Comparison of ENCODE assay signal across 32 mouse cellular contexts in genomic region chr19:53397451-53398233, GRCm38 (mm10). TPM values are rescaled to one million over a fixed set of nuclear protein-coding genes. Genes with fewer than 3 reads are reported as not detected.
DNase-seq lines count a peak whose midpoint lies in the region; ATAC-seq lines count a peak whose summit lies in the region.
"Had no signal": no experiment of that assay in that cellular context is flagged by ENCODE, and none has a peak within 500 bp of the region (broad histone marks: within the 10 kb centered on the region; RNA-seq: fewer than 3 reads in every experiment).

No protein-coding gene starts in this region.

- H3K9me3 ChIP-seq in heart, embryonic 10.5 days: no peaks in the 10 kb centered on the region
- no peaks in the 10 kb centered on the region for H3K9me3 ChIP-seq in hindbrain, embryonic 14.5 days (ENCODE audit: control insufficient read depth, low read length)
- H3K9me3 ChIP-seq: forebrain, embryonic 10.5 days; forebrain, embryonic 13.5 days; G1E; hindbrain, embryonic 10.5 days; hindbrain, embryonic 13.5 days had no signal

- no peaks in the 10 kb centered on the region for H3K36me3 ChIP-seq in heart, embryonic 10.5 days
- H3K36me3 ChIP-seq in hindbrain, embryonic 14.5 days (replicated peaks; ENCODE audit: control insufficient read depth, insufficient read depth): no peaks in the 10 kb centered on the region
- H3K36me3 ChIP-seq: forebrain, embryonic 10.5 days; hindbrain, embryonic 10.5 days; hindbrain, embryonic 13.5 days had no signal

- no peak overlapping the region for H3K9ac ChIP-seq in hindbrain, embryonic 14.5 days
- H3K9ac ChIP-seq: forebrain, embryonic 13.5 days; hindbrain, embryonic 13.5 days had no signal

- H3K27ac ChIP-seq in heart, embryonic 10.5 days: no peak overlapping the region
- H3K27ac ChIP-seq in hindbrain, embryonic 14.5 days: no peak overlapping the region
- H3K27ac ChIP-seq: forebrain, embryonic 10.5 days; forebrain, embryonic 13.5 days; hindbrain, embryonic 10.5 days; hindbrain, embryonic 13.5 days; hindbrain, postnatal 0 days had no signal

- ATAC-seq in common myeloid progenitor, adult 5-6 weeks (replicated peaks; ENCODE audit: low read depth, poor library complexity, severe bottlenecking): peak; percentile 56; the same call in 1 of the 2 replicates
- ATAC-seq in megakaryocyte progenitor cell, adult 5-6 weeks (replicated peaks; ENCODE audit: poor library complexity): 0 out of 2 replicates have a peak, but pooled peaks have one; percentile 27
- ATAC-seq in hindbrain, embryonic 14.5 days (ENCODE audit: low FRiP score): no peak
- ATAC-seq: forebrain, embryonic 13.5 days; forebrain, embryonic 16.5 days; hindbrain, postnatal 0 days; inflammation-experienced regulatory T-cells, adult 6 months; intestine, embryonic 16.5 days; Patski had no signal

- no peaks in the 10 kb centered on the region for H3K27me3 ChIP-seq in heart, embryonic 10.5 days (ENCODE audit: insufficient read depth, poor library complexity, severe bottlenecking)
- no peaks in the 10 kb centered on the region for H3K27me3 ChIP-seq in hindbrain, embryonic 14.5 days (ENCODE audit: control insufficient read depth, insufficient read depth, low read length)
- H3K27me3 ChIP-seq: forebrain, embryonic 13.5 days; hindbrain, embryonic 13.5 days; Patski had no signal

- 77% methylated on average over 12 of the region's 12 CpGs for WGBS in heart, embryonic 10.5 days
- WGBS in hindbrain, embryonic 14.5 days: 84% methylated on average over 12 of the region's 12 CpGs

- no peak overlapping the region for H3K4me2 ChIP-seq in hindbrain, embryonic 14.5 days (replicated peaks)
- H3K4me2 ChIP-seq: forebrain, embryonic 13.5 days; heart, embryonic 11.5 days; hindbrain, embryonic 13.5 days had no signal

- H3K4me3 ChIP-seq in heart, embryonic 10.5 days: no peak overlapping the region
- no peak overlapping the region for H3K4me3 ChIP-seq in hindbrain, embryonic 14.5 days (replicated peaks; ENCODE audit: low read length)
- H3K4me3 ChIP-seq: forebrain, embryonic 10.5 days; forebrain, embryonic 13.5 days; hindbrain, embryonic 10.5 days; hindbrain, embryonic 13.5 days had no signal

- peak; percentile 64 for DNase-seq in heart, embryonic 10.5 days (ENCODE audit: low spot score)
- DNase-seq in heart, postnatal 36 days: no peak
- DNase-seq in hindbrain, embryonic 14.5 days (ENCODE audit: low spot score): no peak
- DNase-seq in urinary bladder, postnatal 10 days (ENCODE audit: low spot score): no peak
- DNase-seq: adrenal gland, adult 8-10 months; adrenal gland, postnatal 25 days; cerebellum, adult 18-20 months; cerebellum, adult 9-10 months; gastrocnemius, postnatal 10 days; gastrocnemius, postnatal 36 days; heart, adult 18-20 months; kidney, adult 18-20 months had no signal

- intact Hi-C loops in heart, postnatal 36 days (cut with DNase I): loop anchor here (2.0 to 10.0 kb wide), 3 partner anchors 21 to 547 kb away; partner anchors contain the start of genes Bbip1 and Shoc2

- no peaks in the 10 kb centered on the region for H3K4me1 ChIP-seq in heart, embryonic 10.5 days
- no peaks in the 10 kb centered on the region for H3K4me1 ChIP-seq in hindbrain, embryonic 14.5 days (replicated peaks; ENCODE audit: control insufficient read depth, insufficient read depth, low read length)
- H3K4me1 ChIP-seq: hindbrain, embryonic 13.5 days had no signal

RNA-seq across cellular contexts. Expression of gene Smndc1, which starts 7.3 kb away (rescaled TPM):
- polyA plus RNA-seq in heart, embryonic 10.5 days (2016; fragmentation: Nextera tagmentation; extraction: Ambion mirVana): 27.6 and 31.7 TPM in 2 replicates
- total RNA-seq in heart, postnatal 36 days (2021): 10 to 100 TPM; 33.0 to 33.8 TPM
- total RNA-seq in common myeloid progenitor, adult 5-6 weeks (2017): 33.6 and 45.9 TPM in 2 replicates
- 83.2 and 83.5 TPM in 2 replicates for total RNA-seq in megakaryocyte progenitor cell, adult 5-6 weeks (2015)
- total RNA-seq in megakaryocyte progenitor cell, adult 5-6 weeks (2017): 32.3 and 42.5 TPM in 2 replicates
- 35.3 and 35.6 TPM in 2 replicates for polyA plus RNA-seq in hindbrain, embryonic 14.5 days (2014; fragmentation: Nextera tagmentation; extraction: Ambion mirVana)

RNA-seq across cellular contexts. Expression of gene Gm10197, which starts 26.1 kb away (rescaled TPM):
- polyA plus RNA-seq in heart, embryonic 10.5 days (2016; fragmentation: Nextera tagmentation; extraction: Ambion mirVana): not detected in 2 replicates
- total RNA-seq in heart, postnatal 36 days (2021): not detected
- not detected in 2 replicates for total RNA-seq in common myeloid progenitor, adult 5-6 weeks (2017)
- total RNA-seq in megakaryocyte progenitor cell, adult 5-6 weeks (2015): not detected in 2 replicates
- total RNA-seq in megakaryocyte progenitor cell, adult 5-6 weeks (2017): not detected in 2 replicates
- 3.9 TPM in 1 of 2 replicates, not detected in the other for polyA plus RNA-seq in hindbrain, embryonic 14.5 days (2014; fragmentation: Nextera tagmentation; extraction: Ambion mirVana)
- total RNA-seq: adrenal gland, adult 8-10 months; adrenal gland, postnatal 25 days; gastrocnemius, adult 18-20 months; gastrocnemius, postnatal 10 days; gastrocnemius, postnatal 36 days; heart, adult 18-20 months; heart, postnatal 25 days; hindbrain, postnatal 0 days had no signal
- polyA plus RNA-seq: brain, embryonic 14.5 days; embryonic facial prominence, embryonic 11.5 days; embryonic facial prominence, embryonic 14.5 days; forebrain, embryonic 10.5 days; forebrain, embryonic 13.5 days; forebrain, embryonic 16.5 days; G1E; heart, embryonic 14.5 days; heart, postnatal 0 days; hindbrain, embryonic 10.5 days; hindbrain, embryonic 13.5 days; hindbrain, postnatal 0 days; inflammation-experienced regulatory T-cells, adult 6 months; intestine, embryonic 16.5 days had no signal
